Comparison of ENCODE assay signal across 9 mouse cellular contexts in genomic region chrX:166952528-166953189, GRCm38 (mm10).
DNase-seq lines count a peak whose midpoint lies in the region; ATAC-seq lines count a peak whose summit lies in the region.
"Had no signal": no experiment of that assay in that cellular context is flagged by ENCODE, and none has a peak within 500 bp of the region (broad histone marks: within the 10 kb centered on the region; RNA-seq: fewer than 3 reads in every experiment).

No protein-coding gene starts in this region.

- no peaks in the 10 kb centered on the region for H3K9me3 ChIP-seq in midbrain, embryonic 10.5 days (replicated peaks)
- no peaks in the 10 kb centered on the region for H3K9me3 ChIP-seq in midbrain, embryonic 11.5 days (ENCODE audit: control insufficient read depth, low read length)
- no peaks in the 10 kb centered on the region for H3K9me3 ChIP-seq in hindbrain, embryonic 14.5 days (ENCODE audit: control insufficient read depth, low read length)

- peak; percentile 11 for DNase-seq in midbrain, embryonic 10.5 days (ENCODE audit: low spot score)
- no peak for DNase-seq in midbrain, embryonic 11.5 days (ENCODE audit: low spot score, missing footprints)
- DNase-seq in hindbrain, embryonic 14.5 days (ENCODE audit: low spot score), result no peak
- peak; percentile 9 for DNase-seq in thymus, postnatal 14 days
- DNase-seq in cerebellum, adult 9-10 months, result no peak
- DNase-seq in ovary, postnatal 14 days (ENCODE audit: low spot score), result no peak
- DNase-seq in urinary bladder, postnatal 10 days (ENCODE audit: low spot score), result no peak
- DNase-seq: cerebellum, postnatal 25 days had no signal

- no peaks in the 10 kb centered on the region for H3K36me3 ChIP-seq in midbrain, embryonic 10.5 days
- no peaks in the 10 kb centered on the region for H3K36me3 ChIP-seq in midbrain, embryonic 11.5 days (ENCODE audit: control insufficient read depth, insufficient read depth, low read length)
- no peaks in the 10 kb centered on the region for H3K36me3 ChIP-seq in hindbrain, embryonic 14.5 days (replicated peaks; ENCODE audit: control insufficient read depth, insufficient read depth)

- peaks cover 84% of the 10 kb centered on the region for H3K27me3 ChIP-seq in midbrain, embryonic 10.5 days (ENCODE audit: low read depth, poor library complexity, severe bottlenecking)
- peaks cover 10% of the 10 kb centered on the region for H3K27me3 ChIP-seq in midbrain, embryonic 11.5 days (ENCODE audit: control insufficient read depth, insufficient read depth, low read length)
- H3K27me3 ChIP-seq in hindbrain, embryonic 14.5 days (ENCODE audit: control insufficient read depth, insufficient read depth, low read length), result peaks cover 10% of the 10 kb centered on the region

- peaks cover 6% of the 10 kb centered on the region for H3K4me1 ChIP-seq in midbrain, embryonic 10.5 days
- no peaks in the 10 kb centered on the region for H3K4me1 ChIP-seq in midbrain, embryonic 11.5 days (ENCODE audit: control insufficient read depth, insufficient read depth, low read length)
- no peaks in the 10 kb centered on the region for H3K4me1 ChIP-seq in hindbrain, embryonic 14.5 days (replicated peaks; ENCODE audit: control insufficient read depth, insufficient read depth, low read length)

- no peak overlapping the region for H3K4me2 ChIP-seq in midbrain, embryonic 11.5 days
- H3K4me2 ChIP-seq in hindbrain, embryonic 14.5 days (replicated peaks), result peak overlapping the region; percentile 19; the same call in 1 of the 2 replicates

- ATAC-seq in midbrain, embryonic 11.5 days (ENCODE audit: low FRiP score), result no peak
- no peak for ATAC-seq in hindbrain, embryonic 14.5 days (ENCODE audit: low FRiP score)
- ATAC-seq in megakaryocyte, adult 5-6 weeks (ENCODE audit: poor library complexity, severe bottlenecking), result peak; percentile 98

- H3K9ac ChIP-seq in midbrain, embryonic 11.5 days (ENCODE audit: low read length), result no peak overlapping the region
- H3K9ac ChIP-seq in hindbrain, embryonic 14.5 days, result no peak overlapping the region

- WGBS in midbrain, embryonic 10.5 days, result 55% methylated on average over 14 of the region's 14 CpGs
- WGBS in midbrain, embryonic 11.5 days, result 49% methylated on average over 14 of the region's 14 CpGs
- WGBS in hindbrain, embryonic 14.5 days, result 43% methylated on average over 14 of the region's 14 CpGs

- peak overlapping the region; percentile 64 for H3K27ac ChIP-seq in midbrain, embryonic 10.5 days (replicated peaks)
- H3K27ac ChIP-seq in midbrain, embryonic 11.5 days (ENCODE audit: low read depth, low read length), result no peak overlapping the region
- H3K27ac ChIP-seq in hindbrain, embryonic 14.5 days, result no peak overlapping the region

- no peak overlapping the region for H3K4me3 ChIP-seq in midbrain, embryonic 10.5 days
- no peak overlapping the region for H3K4me3 ChIP-seq in midbrain, embryonic 11.5 days (ENCODE audit: low read depth, low read length)
- H3K4me3 ChIP-seq in hindbrain, embryonic 14.5 days (replicated peaks; ENCODE audit: low read length), result no peak overlapping the region

Comparison
In these comparisons a context has a peak if more than half of its experiments do, and no peak if none do; other contexts are left out.
1. DNase-seq: peak in midbrain, embryonic 10.5 days (single experiment) and thymus, postnatal 14 days (single experiment); none in midbrain, embryonic 11.5 days (single experiment), hindbrain, embryonic 14.5 days (single experiment), cerebellum, adult 9-10 months (single experiment), ovary, postnatal 14 days (single experiment) and urinary bladder, postnatal 10 days (single experiment).